Mouse (Mus musculus) midbrain, embryonic 16.5 days (tissue): ENCODE measurements around the gene Cpne7. TPM values are rescaled to one million over a fixed set of nuclear protein-coding genes. Genes with fewer than 3 reads are reported as not detected.
A peak's percentile ranks its signal among the peaks of the same experiment; 100 is the strongest.

Experiments
- ATAC-seq: fragments of 200-750 bp; cut with Nextera tagmentation; 2 replicates; pipeline ENCODE4 v1.8.0; 2017; ENCODE audit warnings: moderate TSS enrichment
- H3K27ac ChIP-seq: fragments of 300-500 bp; sonication (generic); 2 replicates; pipeline ENCODE4 v1.5.1; 2014; ENCODE audit warnings: mild to moderate bottlenecking, low read length, mixed read lengths
- H3K27me3 ChIP-seq: fragments of 300-500 bp; sonication (generic); 2 replicates; pipeline ENCODE4 v1.6.1; 2014; ENCODE audit warnings: low read depth, low read length, mixed read lengths; ENCODE audit not compliant: control insufficient read depth, insufficient read depth
- H3K36me3 ChIP-seq: fragments of 300-500 bp; sonication (generic); 2 replicates; pipeline ENCODE4 v1.6.1; 2014; ENCODE audit warnings: mild to moderate bottlenecking, low read length, moderate library complexity, mixed read lengths; ENCODE audit not compliant: control insufficient read depth, insufficient read depth
- H3K4me1 ChIP-seq: fragments of 300-500 bp; sonication (generic); 2 replicates; pipeline ENCODE4 v1.6.1; 2014; ENCODE audit warnings: mild to moderate bottlenecking, low read length, mixed read lengths; ENCODE audit not compliant: control insufficient read depth, insufficient read depth
- H3K4me2 ChIP-seq: fragments of 300-500 bp; sonication (generic); 2 replicates; pipeline ENCODE4 v1.6.1; 2014; ENCODE audit warnings: mild to moderate bottlenecking, low read length, mixed read lengths
- H3K4me3 ChIP-seq: fragments of 300-500 bp; sonication (generic); 2 replicates; pipeline ENCODE4 v1.5.1; 2014; ENCODE audit warnings: low read depth, mild to moderate bottlenecking, low read length, moderate library complexity, mixed read lengths
- H3K9ac ChIP-seq: fragments of 300-500 bp; sonication (generic); 2 replicates; pipeline ENCODE4 v1.6.1; 2014; ENCODE audit warnings: low read depth, low read length, mixed read lengths
- H3K9me3 ChIP-seq: fragments of 300-500 bp; sonication (generic); replicated peaks from 2 replicates; pipeline ENCODE4 v1.6.1; 2014; ENCODE audit warnings: mild to moderate bottlenecking, low read length, mixed read lengths; ENCODE audit not compliant: control insufficient read depth, poor library complexity, severe bottlenecking
- WGBS: fragments of 180-500 bp; shearing (Covaris S2); extraction: QIAGEN DNeasy Blood & Tissue Kit; methylation state at CpG from one replicate; pipeline ENCODE4 v1.1.7; 2014; 5-methylcytosine and 5-hydroxymethylcytosine counted together
- microRNA-seq: library from miRNA; unstranded; fragments of <30 nt; microRNA quantifications from one replicate; pipeline ENCODE4, GENCODE M21; 2017
- polyA plus RNA-seq: library from polyadenylated mRNA; unstranded; fragments of >200 nt; fragmentation: Nextera tagmentation; extraction: Ambion mirVana; gene quantifications from 2 replicates; pipeline ENCODE4 v1.2.1, GENCODE M21; 2015

Gene Cpne7
- polyA plus RNA-seq, 1 experiment from 2014 or later: 17.1 TPM

DNA sequence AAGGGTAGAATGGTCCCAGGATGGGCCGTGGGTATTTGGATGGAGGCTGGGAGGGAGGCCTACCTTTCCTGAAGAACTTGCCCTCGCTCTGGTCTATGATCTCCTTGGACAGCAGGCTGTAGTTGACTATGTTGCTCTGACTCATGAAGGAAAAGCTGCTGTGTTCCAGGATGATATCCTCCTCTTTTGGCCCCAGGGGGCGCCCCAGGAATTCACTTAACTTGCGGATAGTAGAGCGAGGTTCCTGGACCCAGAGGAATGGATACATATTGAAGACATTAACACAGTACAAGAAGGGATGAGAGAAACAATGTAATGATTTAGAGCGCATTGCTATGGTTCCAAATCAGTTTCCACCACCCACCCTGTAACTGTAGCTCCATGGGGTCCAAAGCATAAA, 28.1 kb downstream of the Cpne7 start:
- no peaks in the 10 kb centered on the region for H3K4me1 ChIP-seq

DNA sequence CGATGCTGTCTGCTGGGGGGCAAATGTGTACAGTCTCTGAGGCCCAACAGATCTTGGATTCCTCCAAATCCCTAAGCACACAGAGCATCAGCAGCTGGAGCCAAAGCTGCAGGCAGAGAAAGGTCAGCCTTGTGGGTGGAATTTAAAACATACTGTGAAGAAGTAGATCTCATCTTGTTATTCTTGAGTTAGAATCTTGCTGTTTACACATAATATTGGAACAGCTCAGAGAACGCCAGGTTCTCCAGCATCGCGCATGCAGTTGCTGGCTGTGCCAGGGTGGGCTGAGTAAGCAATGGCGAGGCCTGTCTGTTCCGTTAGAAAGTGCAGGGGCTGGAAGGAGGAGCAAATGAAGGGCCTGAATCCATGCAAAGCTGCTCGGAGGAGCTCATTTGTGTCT, 29.2 kb downstream of the Cpne7 start:
- no peak overlapping the region for H3K9ac ChIP-seq
- 73% methylated on average over 7 of the region's 7 CpGs for WGBS
- H3K36me3 ChIP-seq: no peaks in the 10 kb centered on the region
- no peaks in the 10 kb centered on the region for H3K4me1 ChIP-seq
- no peak overlapping the region for H3K4me2 ChIP-seq
- no peaks in the 10 kb centered on the region for H3K9me3 ChIP-seq
- ATAC-seq: no peak
- no peaks in the 10 kb centered on the region for H3K27me3 ChIP-seq
- no peak overlapping the region for H3K4me3 ChIP-seq
- peak overlapping the region; percentile 31; the same call in 1 of the 2 replicates for H3K27ac ChIP-seq

More for the DNA sequence above, 28.1 kb downstream of the Cpne7 start:
- Histone ChIP-seq H3K9ac (no peak overlapping the region), H3K36me3 (no peaks in the 10 kb centered on the region), H3K9me3 (no peaks in the 10 kb centered on the region), H3K27me3 (no peaks in the 10 kb centered on the region), H3K4me2 (no peak overlapping the region), H3K27ac (no peak overlapping the region), H3K4me3 (no peak overlapping the region)
- WGBS: 66% methylated on average over 6 of the region's 6 CpGs
- ATAC-seq: no peak

DNA sequence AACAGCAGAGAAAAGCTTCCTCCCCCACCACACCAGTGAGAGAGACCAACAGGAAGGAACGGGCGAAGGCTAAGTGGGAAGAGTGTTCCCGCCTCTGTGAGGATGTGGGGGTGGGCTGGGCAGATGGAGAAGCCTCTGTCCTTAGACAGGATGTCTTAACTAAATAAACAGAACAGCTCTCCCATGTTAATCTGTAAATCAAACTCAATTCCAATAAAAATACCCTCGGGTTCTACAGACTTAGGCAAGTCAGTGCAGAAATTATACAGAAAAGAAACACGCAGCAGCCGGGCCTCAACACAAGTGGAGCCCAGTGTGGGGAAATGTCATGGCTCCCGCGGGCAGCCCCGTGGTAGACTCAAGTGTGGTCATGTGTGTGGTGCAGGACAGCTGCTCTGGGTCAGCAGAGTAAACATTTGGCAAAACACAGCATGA, 33.6 kb downstream of the Cpne7 start:
- no peak overlapping the region for H3K4me3 ChIP-seq
- H3K27me3 ChIP-seq: no peaks in the 10 kb centered on the region
- no peaks in the 10 kb centered on the region for H3K9me3 ChIP-seq
- H3K9ac ChIP-seq: no peak overlapping the region
- ATAC-seq: no peak
- H3K4me2 ChIP-seq: no peak overlapping the region
- H3K36me3 ChIP-seq: no peaks in the 10 kb centered on the region
- no peaks in the 10 kb centered on the region for H3K4me1 ChIP-seq
- no peak overlapping the region for H3K27ac ChIP-seq
- WGBS: 70% methylated on average over 9 of the region's 9 CpGs

DNA sequence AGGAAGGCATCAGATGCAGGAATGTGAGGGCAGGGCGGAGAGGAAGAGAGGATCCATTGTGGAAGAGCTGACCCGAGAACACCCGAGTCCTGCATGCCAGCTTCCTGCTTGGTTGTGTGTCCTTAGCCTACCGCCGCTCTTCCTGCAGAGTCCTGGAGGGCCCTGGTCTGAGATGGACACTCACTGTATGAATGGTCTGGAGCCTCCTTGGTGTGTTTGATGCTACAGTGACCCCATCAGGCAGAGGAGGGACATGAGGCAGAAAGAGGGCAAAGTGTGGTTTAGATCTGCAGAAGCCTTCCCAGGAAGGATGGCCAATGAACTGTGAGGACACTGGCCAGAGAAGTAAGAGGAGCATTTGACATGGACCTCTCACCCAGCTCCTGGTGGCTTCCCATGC, 38.0 kb downstream of the Cpne7 start:
- no peak overlapping the region for H3K4me2 ChIP-seq
- H3K4me3 ChIP-seq: no peak overlapping the region
- H3K36me3 ChIP-seq: no peaks in the 10 kb centered on the region
- no peak overlapping the region for H3K27ac ChIP-seq
- H3K27me3 ChIP-seq: no peaks in the 10 kb centered on the region
- 71% methylated on average over 5 of the region's 5 CpGs for WGBS
- no peak overlapping the region for H3K9ac ChIP-seq
- H3K4me1 ChIP-seq: no peaks in the 10 kb centered on the region
- H3K9me3 ChIP-seq: no peaks in the 10 kb centered on the region
- ATAC-seq: no peak

DNA sequence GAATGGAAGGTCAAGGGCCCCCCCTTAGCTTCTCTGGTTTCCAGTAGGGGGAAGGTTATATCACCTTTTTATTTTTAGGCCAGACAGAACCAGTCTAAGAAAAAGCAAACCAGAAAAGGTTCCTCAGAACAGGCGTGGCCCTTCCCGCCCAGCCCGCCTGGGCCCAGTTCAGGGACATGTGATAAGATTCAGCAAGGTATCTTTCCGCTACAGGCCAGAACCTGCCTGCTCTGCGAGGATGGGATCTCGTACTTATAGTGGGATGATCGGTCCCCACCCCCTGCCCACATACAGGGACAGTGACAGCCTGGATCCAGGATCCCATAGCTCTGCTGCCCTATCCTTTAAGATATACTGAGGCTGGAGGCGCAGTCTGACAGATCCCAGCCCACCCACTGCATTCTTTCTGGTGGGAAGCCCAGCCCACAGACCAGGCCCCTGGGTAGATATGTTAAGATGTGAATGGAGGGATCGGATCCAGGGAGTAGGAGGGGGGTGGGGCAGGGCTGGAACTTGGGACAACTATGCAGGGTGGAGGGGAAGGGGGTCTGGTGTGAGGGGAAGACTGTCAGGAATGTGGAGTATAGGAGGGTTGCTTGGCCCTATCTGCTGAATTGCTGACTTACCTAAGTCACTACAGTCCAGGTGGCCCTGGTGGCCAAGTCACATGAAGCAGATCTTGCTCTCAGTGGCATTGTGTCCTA, 39.0 kb downstream of the Cpne7 start:
- ATAC-seq: no peak
- no peak overlapping the region for H3K27ac ChIP-seq
- no peak overlapping the region for H3K9ac ChIP-seq

DNA sequence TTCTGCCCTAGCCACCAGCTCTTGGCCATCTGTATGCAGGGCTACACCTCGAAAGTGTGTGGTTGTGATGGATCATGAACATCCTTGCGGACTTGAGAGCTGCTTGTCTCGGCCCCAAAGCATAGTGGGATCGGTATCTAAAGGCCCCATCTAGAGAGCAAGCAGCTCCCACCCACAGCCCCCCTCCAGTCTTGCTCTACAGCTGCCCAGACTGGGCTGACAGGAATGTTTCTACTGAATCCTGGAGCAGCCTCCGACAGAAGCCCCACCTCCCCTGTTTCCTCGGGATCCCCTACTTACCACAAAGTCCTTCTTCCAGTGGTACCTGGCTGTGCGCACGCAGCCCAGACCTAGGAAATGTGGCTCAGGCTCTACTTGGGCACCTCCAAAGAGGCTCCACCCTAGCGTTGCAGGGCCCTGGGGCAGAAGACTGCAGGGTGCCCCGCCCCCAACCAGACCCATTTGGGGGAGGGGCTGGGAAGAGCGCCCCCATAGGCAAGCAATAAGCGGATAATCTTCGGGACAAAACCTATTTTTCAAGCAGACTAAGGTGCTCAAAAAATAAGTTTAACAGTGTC, 40.8 kb downstream of the Cpne7 start, which contains the start of gene Sult5a1:
Gene Sult5a1, minus strand, starts transcription at position 428 of the 578 bp plus-strand sequence.
- 30% methylated on average over 13 of the region's 13 CpGs for WGBS
- Histone ChIP-seq H3K27me3 (no peaks in the 10 kb centered on the region), H3K4me3 (no peak within 1 kb of the TSS), H3K27ac (no peak within 1 kb of the TSS), H3K9me3 (no peaks in the 10 kb centered on the region), H3K4me2 (no peak within 1 kb of the TSS), H3K4me1 (no peaks in the 10 kb centered on the region), H3K9ac (no peak within 1 kb of the TSS), H3K36me3 (no peaks in the 10 kb centered on the region)
- ATAC-seq: no peak

More for the DNA sequence above, 39.0 kb downstream of the Cpne7 start:
- no peaks in the 10 kb centered on the region for H3K4me1 ChIP-seq
- H3K27me3 ChIP-seq: no peaks in the 10 kb centered on the region
- WGBS: 87% methylated on average over 9 of the region's 9 CpGs
- H3K4me2 ChIP-seq: no peak overlapping the region
- no peaks in the 10 kb centered on the region for H3K36me3 ChIP-seq
- no peak overlapping the region for H3K4me3 ChIP-seq
- no peaks in the 10 kb centered on the region for H3K9me3 ChIP-seq

DNA sequence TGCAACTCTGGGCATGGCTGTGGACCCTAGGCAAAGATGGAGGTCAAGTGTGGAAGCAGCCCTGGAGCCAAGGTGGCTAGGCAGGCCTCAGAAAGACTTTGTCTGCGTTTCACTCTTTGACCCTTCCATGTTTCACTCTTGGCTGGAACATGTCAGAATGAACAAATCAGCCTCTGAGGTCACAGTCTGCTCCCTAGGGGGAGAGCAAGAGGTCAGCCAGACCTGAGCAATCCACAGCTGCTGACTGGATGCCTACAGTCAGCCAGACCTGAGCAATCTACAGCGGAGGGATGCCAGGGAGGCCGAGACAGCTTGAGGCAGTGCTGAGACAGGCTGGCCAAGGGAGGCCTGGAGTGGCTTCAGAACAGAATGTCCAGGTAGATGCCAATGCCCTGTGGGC, 64.2 kb downstream of the Cpne7 start:
- ATAC-seq: no peak
- peaks cover 3% of the 10 kb centered on the region; the same call in 1 of the 2 replicates for H3K9me3 ChIP-seq
- no peak overlapping the region for H3K4me3 ChIP-seq
- H3K4me1 ChIP-seq: no peaks in the 10 kb centered on the region
- H3K36me3 ChIP-seq: no peaks in the 10 kb centered on the region
- 82% methylated on average over 3 of the region's 3 CpGs for WGBS
- H3K4me2 ChIP-seq: no peak overlapping the region
- no peak overlapping the region for H3K27ac ChIP-seq
- H3K9ac ChIP-seq: no peak overlapping the region
- no peaks in the 10 kb centered on the region for H3K27me3 ChIP-seq

Small RNA genes within 50 kb of the gene (microRNA-seq; reads per million reads assigned to microRNA genes)
- gene Mir7079 (not detected), gene Mir7080 (0.86 reads per million)

Other genes with a start within 250 kb of the Cpne7 start
- 23.2 and 25.8 TPM in 2 replicates for gene Ankrd11, start 75.1 kb upstream of the Cpne7 start, polyA plus RNA-seq
- 47.4 and 48.2 TPM in 2 replicates for gene Spg7, start 54.4 kb upstream of the Cpne7 start, polyA plus RNA-seq
- 639 and 669 TPM in 2 replicates for gene Rpl13, start 15.0 kb upstream of the Cpne7 start, polyA plus RNA-seq
- gene Sult5a1, start 40.9 kb downstream of the Cpne7 start, polyA plus RNA-seq: 0.40 and 0.42 TPM in 2 replicates
- 0.14 and 0.40 TPM in 2 replicates for gene Dpep1, start 68.9 kb downstream of the Cpne7 start, polyA plus RNA-seq
- gene Chmp1a, start 95.4 kb downstream of the Cpne7 start, polyA plus RNA-seq: 231 and 232 TPM in 2 replicates
- gene Spata33, start 95.5 kb downstream of the Cpne7 start, polyA plus RNA-seq: 7.0 and 8.5 TPM in 2 replicates
- 53.8 and 54.4 TPM in 2 replicates for gene Cdk10, start 107.5 kb downstream of the Cpne7 start, polyA plus RNA-seq
- 8.2 and 12.1 TPM in 2 replicates for gene Spata2l, start 118.9 kb downstream of the Cpne7 start, polyA plus RNA-seq
- gene Zfp276, start 136.8 kb downstream of the Cpne7 start, polyA plus RNA-seq: 24.3 and 24.4 TPM in 2 replicates
- gene Vps9d1, start 137.0 kb downstream of the Cpne7 start, polyA plus RNA-seq: 63.8 and 69.0 TPM in 2 replicates
- 5.0 and 5.4 TPM in 2 replicates for gene Fanca, start 201.2 kb downstream of the Cpne7 start, polyA plus RNA-seq
- 39.1 and 42.3 TPM in 2 replicates for gene Spire2, start 215.3 kb downstream of the Cpne7 start, polyA plus RNA-seq